Mouse (Mus musculus) neural tube, embryonic 11.5 days (tissue): Measurements from ENCODE around the gene Efna3. TPM values are rescaled to one million over a fixed set of nuclear protein-coding genes. Genes with fewer than 3 reads are reported as not detected.

Source experiments
- ATAC-seq: fragments of 200-750 bp; cut with Nextera tagmentation; 2 replicates; pipeline ENCODE4 v1.8.0; 2017; ENCODE audit warnings: moderate number of reproducible peaks, mild to moderate bottlenecking, moderate TSS enrichment, moderate library complexity; ENCODE audit not compliant: insufficient read depth, low FRiP score, low TSS enrichment
- DNase-seq: peaks from one replicate; pipeline ENCODE4 v3.0.0-alpha.2; 2015; ENCODE audit warnings: low spot score
- H3K27ac ChIP-seq: fragments of 300-500 bp; sonication (generic); 2 replicates; pipeline ENCODE4 v1.5.1; 2014; ENCODE audit warnings: low read depth, mild to moderate bottlenecking, low read length
- H3K27me3 ChIP-seq: fragments of 300-500 bp; sonication (generic); 2 replicates; pipeline ENCODE4 v1.6.1; 2014; ENCODE audit warnings: mild to moderate bottlenecking, low read length, mixed read lengths; ENCODE audit not compliant: control insufficient read depth, insufficient read depth
- H3K36me3 ChIP-seq: fragments of 300-500 bp; sonication (generic); 2 replicates; pipeline ENCODE4 v1.6.1; 2014; ENCODE audit warnings: mild to moderate bottlenecking, low read length, moderate library complexity, mixed read lengths; ENCODE audit not compliant: control insufficient read depth, insufficient read depth
- H3K4me1 ChIP-seq: fragments of 300-500 bp; sonication (generic); 2 replicates; pipeline ENCODE4 v1.6.1; 2014; ENCODE audit warnings: low read length, mixed read lengths; ENCODE audit not compliant: control insufficient read depth, insufficient read depth
- H3K4me2 ChIP-seq: fragments of 300-500 bp; sonication (generic); 2 replicates; pipeline ENCODE4 v1.6.1; 2014; ENCODE audit warnings: low read depth, mild to moderate bottlenecking, moderate library complexity
- H3K4me3 ChIP-seq: fragments of 300-500 bp; sonication (generic); 2 replicates; pipeline ENCODE4 v1.5.1; 2014; ENCODE audit warnings: low read depth, low read length
- H3K9ac ChIP-seq: fragments of 300-500 bp; sonication (generic); 2 replicates; pipeline ENCODE4 v1.6.1; 2014; ENCODE audit warnings: mild to moderate bottlenecking, low read length
- H3K9me3 ChIP-seq: fragments of 300-500 bp; sonication (generic); 2 replicates; pipeline ENCODE4 v1.6.1; 2016; ENCODE audit warnings: low read length; ENCODE audit not compliant: control insufficient read depth
- WGBS: fragments of 180-500 bp; shearing (Covaris S2); extraction: QIAGEN DNeasy Blood & Tissue Kit; methylation state at CpG from one replicate; pipeline ENCODE4 v1.1.7; 2014; 5-methylcytosine and 5-hydroxymethylcytosine counted together
- polyA plus RNA-seq: library from polyadenylated mRNA; unstranded; fragments of >200 nt; fragmentation: Nextera tagmentation; extraction: Ambion mirVana; gene quantifications from 2 replicates; pipeline ENCODE4 v1.2.1, GENCODE M21; 2014

Gene Efna3
- polyA plus RNA-seq, 1 experiment from 2014 or later, result 36.5 TPM

- H3K27me3 ChIP-seq, result no peaks in the 10 kb centered on the region
- no peaks in the 10 kb centered on the region for H3K9me3 ChIP-seq
- H3K4me3 ChIP-seq, result no peak overlapping the region
- ATAC-seq (no peak), DNase-seq (no peak)
- no peak overlapping the region; the same call in 1 of the 2 replicates for H3K27ac ChIP-seq
- peaks cover 3% of the 10 kb centered on the region; the same call in 1 of the 2 replicates for H3K36me3 ChIP-seq
- peaks cover 34% of the 10 kb centered on the region for H3K4me1 ChIP-seq
- H3K4me2 ChIP-seq, result no peak overlapping the region
- H3K9ac ChIP-seq, result no peak overlapping the region
- WGBS, result 47% methylated on average over 11 of the region's 11 CpGs
These were observed 10.3 kb upstream of the Efna3 start for GRCm38 (mm10) chr3:89333053-89333452.

- 42% methylated on average over 12 of the region's 12 CpGs for WGBS
- Histone ChIP-seq H3K27me3 (no peaks in the 10 kb centered on the region), H3K36me3 (peaks cover 3% of the 10 kb centered on the region; the same call in 1 of the 2 replicates), H3K4me2 (no peak overlapping the region), H3K4me1 (peaks cover 36% of the 10 kb centered on the region), H3K9me3 (no peaks in the 10 kb centered on the region), H3K27ac (no peak overlapping the region), H3K9ac (no peak overlapping the region), H3K4me3 (no peak overlapping the region)
- ATAC-seq (no peak), DNase-seq (no peak)
These were observed 9.7 kb upstream of the Efna3 start for GRCm38 (mm10) chr3:89332476-89332875.

GRCm38 (mm10) chr3:89332013-89332412 lies 9.2 kb upstream of the Efna3 start:
- peaks cover 3% of the 10 kb centered on the region; the same call in 1 of the 2 replicates for H3K36me3 ChIP-seq
- WGBS, result 45% methylated on average over 10 of the region's 10 CpGs
- H3K4me2 ChIP-seq, result no peak overlapping the region
- no peaks in the 10 kb centered on the region for H3K9me3 ChIP-seq
- H3K27me3 ChIP-seq, result no peaks in the 10 kb centered on the region
- peaks cover 38% of the 10 kb centered on the region for H3K4me1 ChIP-seq
- H3K9ac ChIP-seq, result no peak overlapping the region
- no peak for DNase-seq
- no peak overlapping the region for H3K4me3 ChIP-seq
- H3K27ac ChIP-seq, result no peak overlapping the region
- ATAC-seq, result no peak

GRCm38 (mm10) chr3:89331561-89331960 lies 8.8 kb upstream of the Efna3 start:
- Histone ChIP-seq H3K9ac (no peak overlapping the region), H3K9me3 (no peaks in the 10 kb centered on the region), H3K4me1 (peaks cover 34% of the 10 kb centered on the region), H3K27ac (no peak overlapping the region), H3K27me3 (no peaks in the 10 kb centered on the region), H3K4me2 (no peak overlapping the region), H3K4me3 (no peak overlapping the region), H3K36me3 (peaks cover 3% of the 10 kb centered on the region; the same call in 1 of the 2 replicates)
- DNase-seq (no peak), ATAC-seq (no peak)
- WGBS, result 71% methylated on average over 13 of the region's 13 CpGs

- Histone ChIP-seq H3K4me1 (peaks cover 28% of the 10 kb centered on the region), H3K36me3 (peaks cover 3% of the 10 kb centered on the region; the same call in 1 of the 2 replicates), H3K27me3 (no peaks in the 10 kb centered on the region), H3K4me3 (no peak overlapping the region), H3K4me2 (no peak overlapping the region), H3K27ac (no peak overlapping the region), H3K9ac (no peak overlapping the region), H3K9me3 (no peaks in the 10 kb centered on the region)
- ATAC-seq, result peak; percentile 48; the same call in 1 of the 2 replicates
- WGBS, result 19% methylated on average over 10 of the region's 10 CpGs
- peak; percentile 57 for DNase-seq
These were observed 8.2 kb upstream of the Efna3 start for GRCm38 (mm10) chr3:89330948-89331347.

GRCm38 (mm10) chr3:89330346-89330745 lies 7.6 kb upstream of the Efna3 start:
- Histone ChIP-seq H3K4me2 (peak overlapping the region; percentile 5; the same call in 1 of the 2 replicates), H3K27me3 (no peaks in the 10 kb centered on the region), H3K4me1 (peaks cover 25% of the 10 kb centered on the region), H3K27ac (no peak overlapping the region), H3K9ac (no peak overlapping the region), H3K4me3 (no peak overlapping the region), H3K9me3 (no peaks in the 10 kb centered on the region), H3K36me3 (peaks cover 3% of the 10 kb centered on the region; the same call in 1 of the 2 replicates)
- ATAC-seq (no peak), DNase-seq (no peak)
- WGBS, result 48% methylated on average over 3 of the region's 3 CpGs

- Histone ChIP-seq H3K36me3 (no peaks in the 10 kb centered on the region), H3K27ac (no peak overlapping the region), H3K4me3 (no peak overlapping the region), H3K4me1 (peaks cover 25% of the 10 kb centered on the region), H3K4me2 (no peak overlapping the region), H3K9me3 (no peaks in the 10 kb centered on the region), H3K27me3 (no peaks in the 10 kb centered on the region), H3K9ac (no peak overlapping the region)
- ATAC-seq (no peak), DNase-seq (no peak)
- 14% methylated on average over 4 of the region's 4 CpGs for WGBS
These were observed 5.9 kb upstream of the Efna3 start for GRCm38 (mm10) chr3:89328623-89329022.

- ATAC-seq (no peak; the same call in 1 of the 2 replicates), DNase-seq (peak; percentile 45)
- WGBS, result 36% methylated on average over 9 of the region's 9 CpGs
- H3K4me1 ChIP-seq, result peaks cover 16% of the 10 kb centered on the region
- H3K27ac ChIP-seq, result peak overlapping the region; percentile 71
- no peak overlapping the region for H3K4me3 ChIP-seq
- no peaks in the 10 kb centered on the region for H3K36me3 ChIP-seq
- H3K27me3 ChIP-seq, result peaks cover under 1% of the 10 kb centered on the region; the same call in 1 of the 2 replicates
- no peaks in the 10 kb centered on the region for H3K9me3 ChIP-seq
- no peak overlapping the region for H3K4me2 ChIP-seq
- H3K9ac ChIP-seq, result no peak overlapping the region
These were observed 4.7 kb upstream of the Efna3 start for GRCm38 (mm10) chr3:89327371-89327870.

- DNase-seq (no peak), ATAC-seq (no peak)
- no peak overlapping the region for H3K4me2 ChIP-seq
- 92% methylated on average over 8 of the region's 8 CpGs for WGBS
- no peaks in the 10 kb centered on the region for H3K36me3 ChIP-seq
- H3K4me3 ChIP-seq, result no peak overlapping the region
- H3K27ac ChIP-seq, result no peak overlapping the region
- no peak overlapping the region for H3K9ac ChIP-seq
- H3K9me3 ChIP-seq, result no peaks in the 10 kb centered on the region
- peaks cover 18% of the 10 kb centered on the region for H3K4me1 ChIP-seq
- H3K27me3 ChIP-seq, result peaks cover 12% of the 10 kb centered on the region
These were observed 3.1 kb upstream of the Efna3 start for GRCm38 (mm10) chr3:89325882-89326281.
